Mouse (Mus musculus): ENCODE results near the gene Alkbh2.

DNA sequence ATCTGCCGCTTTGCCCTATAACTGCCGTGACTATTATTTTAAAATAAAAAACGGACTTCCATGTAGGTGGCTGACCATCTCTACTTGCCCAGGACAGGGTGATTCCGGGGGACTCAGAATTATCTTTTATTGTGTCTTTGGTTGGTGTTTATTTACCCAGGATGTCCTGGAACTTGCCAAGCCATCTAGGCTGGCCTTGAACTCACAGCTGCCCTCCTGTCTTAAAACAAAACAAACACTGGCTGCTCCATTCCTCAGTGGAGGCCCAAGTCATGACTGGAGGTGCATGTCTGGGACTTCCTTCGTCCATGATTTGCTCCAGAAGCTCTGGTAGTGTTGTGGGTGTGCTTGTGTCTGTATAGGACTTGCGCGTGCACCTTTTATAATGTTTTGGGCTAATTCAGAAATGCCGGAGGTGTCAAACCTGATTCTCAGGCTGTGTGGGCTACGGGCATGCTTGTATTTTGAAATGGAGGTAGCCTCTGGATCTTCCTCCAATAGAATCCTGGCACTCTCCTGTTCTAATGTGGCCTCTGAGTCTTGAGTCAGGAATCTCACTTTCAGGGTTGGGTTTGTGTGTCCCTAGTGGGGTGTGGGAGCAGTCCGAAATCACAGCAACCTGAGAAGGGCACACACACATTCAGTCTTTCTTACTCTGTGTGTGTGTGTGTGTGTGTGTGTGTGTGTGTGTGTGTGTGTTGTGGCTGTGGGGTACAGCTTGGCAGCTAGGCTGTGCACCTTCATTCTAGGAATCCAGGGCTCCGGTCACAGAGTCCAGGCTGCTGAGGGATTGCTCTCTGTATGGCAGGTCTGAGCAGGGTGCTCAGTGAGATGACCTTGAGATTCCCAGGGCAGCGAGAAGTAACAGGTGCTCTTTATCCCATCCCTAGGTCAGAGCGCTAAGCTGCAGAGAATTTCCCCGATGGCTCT is 19.3 kb upstream of the Alkbh2 start:
- TF ChIP-seq CTCF (conservative IDR thresholded peaks at IDR 0.05; ENCODE audit: insufficient read depth, insufficient read length, low read depth, low read length) (no peak), POLR2A (IDR thresholded peaks at IDR 0.05; ENCODE audit: low read depth, low read length) (no peak)
